Mouse (Mus musculus) liver, postnatal 0 days (tissue): ENCODE measurements around the gene 2010003K11Rik.

Experiments used
- CTCF ChIP-seq: sonication (generic); IDR thresholded peaks from 2 replicates; pipeline ENCODE4 v1.5.1; 2016; ENCODE audit warnings: antibody characterized with exemption, low read depth
- EP300 ChIP-seq: IDR thresholded peaks from 2 replicates; pipeline ENCODE4 v1.6.1; 2016; ENCODE audit warnings: antibody characterized with exemption, low read depth, mild to moderate bottlenecking

DNA sequence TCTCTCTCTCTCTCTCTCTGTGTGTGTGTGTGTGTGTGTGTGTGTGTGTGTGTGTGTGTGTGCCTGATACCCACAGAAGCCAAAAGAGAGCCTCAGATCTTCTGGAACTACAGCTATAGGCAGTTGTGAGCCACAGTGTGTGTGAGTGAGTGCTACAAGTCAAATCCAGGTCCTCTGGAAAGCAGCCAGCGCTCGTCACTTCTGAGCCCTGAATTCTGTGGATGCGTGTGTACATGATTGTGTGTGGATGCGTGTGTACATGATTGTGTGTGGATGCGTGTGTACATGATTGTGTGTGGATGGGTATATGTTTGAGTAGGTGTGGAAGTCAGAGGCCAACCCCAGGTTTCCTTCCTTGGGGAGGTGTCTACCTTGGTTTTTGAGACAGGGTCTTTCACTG, 24.8 kb downstream of the 2010003K11Rik start:
- TF ChIP-seq EP300 (no peak), CTCF (no peak)
